Mouse (Mus musculus): Measurements from ENCODE around the gene Nabp1. TPM values are rescaled to one million over a fixed set of nuclear protein-coding genes. Genes with fewer than 3 reads are reported as not detected.

Gene Nabp1
- polyA plus RNA-seq, 1 experiment from 2014 or later = 12.8 TPM

DNA sequence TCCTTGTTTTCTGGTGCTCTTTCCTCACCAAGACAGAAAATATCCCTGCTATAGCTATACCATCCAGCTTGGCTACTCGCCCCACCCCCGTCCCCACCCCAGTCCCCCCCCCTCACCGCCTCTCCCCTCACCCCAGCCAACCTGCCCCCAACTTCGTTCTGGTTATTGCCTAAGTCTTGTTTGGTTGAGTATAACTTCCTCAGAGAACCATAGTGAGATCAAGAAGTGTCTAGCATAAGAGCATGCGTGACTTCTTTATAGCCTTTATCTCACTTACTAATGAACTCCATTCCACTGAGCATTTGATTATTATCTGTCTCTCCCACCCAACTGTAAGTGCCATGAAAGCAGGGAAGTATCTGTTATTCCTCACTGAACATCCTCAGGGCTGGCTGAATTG, 24.1 kb upstream of the Nabp1 start:
- DNase-seq (ENCODE audit: low spot score) (no peak), ATAC-seq (ENCODE audit: low FRiP score, low TSS enrichment) (no peak)
- Histone ChIP-seq H3K9ac (ENCODE audit: low read length) (no peak overlapping the region), H3K4me3 (ENCODE audit: low read depth, low read length) (no peak overlapping the region), H3K4me1 (replicated peaks; ENCODE audit: control insufficient read depth, insufficient read depth) (no peaks in the 10 kb centered on the region), H3K9me3 (ENCODE audit: control insufficient read depth, low read length) (no peaks in the 10 kb centered on the region), H3K4me2 (replicated peaks; ENCODE audit: low read depth) (no peak overlapping the region), H3K36me3 (ENCODE audit: control insufficient read depth, insufficient read depth, low read length) (no peaks in the 10 kb centered on the region), H3K27ac (replicated peaks) (no peak overlapping the region), H3K27me3 (ENCODE audit: control insufficient read depth, insufficient read depth, low read length) (no peaks in the 10 kb centered on the region)
- WGBS = 88% methylated on average over 5 of the region's 5 CpGs
- TF ChIP-seq EP300 (optimal IDR thresholded peaks at IDR 0.05) = no peak
- TF ChIP-seq CTCF (IDR thresholded peaks at IDR 0.05; ENCODE audit: low read depth) = no peak

DNA sequence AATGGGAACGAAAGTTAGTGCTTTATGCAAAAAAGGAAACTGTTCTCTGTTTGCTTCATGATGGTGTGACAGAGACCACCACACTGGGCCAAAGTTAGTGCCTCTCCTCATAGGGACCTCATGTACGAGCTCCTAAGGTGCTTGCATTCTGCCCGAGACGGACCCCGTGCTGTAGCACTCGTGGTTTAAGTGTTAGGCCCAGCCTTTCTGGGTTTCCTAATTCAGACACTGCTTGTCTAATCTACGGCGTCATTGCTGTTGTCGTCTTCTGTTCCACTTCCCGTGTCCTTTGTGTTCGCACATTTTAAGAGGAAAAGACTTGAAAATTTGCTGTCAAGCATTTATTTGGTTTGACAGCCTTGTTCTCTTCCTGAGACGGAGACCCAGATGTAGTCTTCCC, 23.0 kb upstream of the Nabp1 start:
- no peak for ATAC-seq (ENCODE audit: low FRiP score, low TSS enrichment)
- 84% methylated on average over 12 of the region's 12 CpGs for WGBS
- Histone ChIP-seq H3K9me3 (ENCODE audit: control insufficient read depth, low read length) (no peaks in the 10 kb centered on the region), H3K4me1 (replicated peaks; ENCODE audit: control insufficient read depth, insufficient read depth) (no peaks in the 10 kb centered on the region), H3K4me2 (replicated peaks; ENCODE audit: low read depth) (no peak overlapping the region), H3K4me3 (ENCODE audit: low read depth, low read length) (no peak overlapping the region), H3K27me3 (ENCODE audit: control insufficient read depth, insufficient read depth, low read length) (no peaks in the 10 kb centered on the region), H3K36me3 (ENCODE audit: control insufficient read depth, insufficient read depth, low read length) (no peaks in the 10 kb centered on the region), H3K9ac (ENCODE audit: low read length) (no peak overlapping the region), H3K27ac (replicated peaks) (no peak overlapping the region)
- no peak for DNase-seq (ENCODE audit: low spot score)
- TF ChIP-seq EP300 (optimal IDR thresholded peaks at IDR 0.05) (no peak), CTCF (IDR thresholded peaks at IDR 0.05; ENCODE audit: low read depth) (no peak)

DNA sequence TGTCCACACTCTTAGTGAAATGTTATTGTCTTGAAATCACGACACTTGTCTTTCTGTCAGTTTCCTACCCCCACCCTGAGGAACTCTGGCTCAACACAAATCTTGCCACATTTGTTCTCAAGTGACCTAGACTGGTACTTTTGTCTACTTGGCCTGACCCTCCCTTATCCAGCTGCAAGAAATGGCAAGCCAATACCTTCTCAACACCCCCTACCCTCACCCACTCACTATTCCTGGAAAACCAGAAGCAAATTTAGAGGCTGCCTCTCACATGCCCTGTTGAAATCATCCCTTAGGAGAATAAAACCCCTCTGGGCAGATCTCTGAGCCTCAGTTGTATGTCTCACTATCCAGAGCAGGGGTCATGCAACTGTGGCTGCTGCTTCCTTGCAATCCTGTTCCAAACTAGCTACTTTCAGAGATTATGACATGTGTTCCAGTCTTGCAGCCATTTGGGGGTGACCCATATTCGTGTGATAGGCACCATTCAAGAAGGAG, 20.4 kb upstream of the Nabp1 start:
- Histone ChIP-seq H3K4me3 (ENCODE audit: low read depth, low read length) (no peak overlapping the region), H3K4me1 (replicated peaks; ENCODE audit: control insufficient read depth, insufficient read depth) (no peaks in the 10 kb centered on the region), H3K4me2 (replicated peaks; ENCODE audit: low read depth) (no peak overlapping the region), H3K36me3 (ENCODE audit: control insufficient read depth, insufficient read depth, low read length) (no peaks in the 10 kb centered on the region), H3K27me3 (ENCODE audit: control insufficient read depth, insufficient read depth, low read length) (no peaks in the 10 kb centered on the region), H3K9ac (ENCODE audit: low read length) (no peak overlapping the region), H3K9me3 (ENCODE audit: control insufficient read depth, low read length) (no peaks in the 10 kb centered on the region), H3K27ac (replicated peaks) (no peak overlapping the region)
- DNase-seq (ENCODE audit: low spot score) = no peak
- ATAC-seq (ENCODE audit: low FRiP score, low TSS enrichment) = no peak
- TF ChIP-seq CTCF (IDR thresholded peaks at IDR 0.05; ENCODE audit: low read depth) (no peak), EP300 (optimal IDR thresholded peaks at IDR 0.05) (no peak)
- WGBS = 73% methylated on average over 2 of the region's 2 CpGs

DNA sequence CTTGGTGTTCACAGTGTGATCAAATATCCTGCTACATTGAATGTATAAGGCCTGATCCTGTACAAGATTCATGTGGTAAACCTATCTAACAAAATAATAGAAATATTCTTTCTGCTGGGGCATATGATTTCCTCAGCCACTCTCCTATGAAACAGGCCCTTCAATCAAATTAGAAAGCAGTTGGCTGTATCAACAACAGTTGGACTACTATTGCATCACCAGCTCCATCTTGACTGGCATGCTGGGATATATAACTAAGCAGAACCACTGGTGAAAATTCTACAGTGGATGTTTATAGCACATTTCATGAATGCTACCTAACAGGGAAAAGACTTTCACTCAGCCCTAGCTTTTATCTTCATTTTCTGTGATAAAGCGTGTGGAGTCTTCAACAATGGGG, 17.9 kb upstream of the Nabp1 start:
- Histone ChIP-seq H3K9me3 (ENCODE audit: control insufficient read depth, low read length) (no peaks in the 10 kb centered on the region), H3K27me3 (ENCODE audit: control insufficient read depth, insufficient read depth, low read length) (no peaks in the 10 kb centered on the region), H3K4me3 (ENCODE audit: low read depth, low read length) (no peak overlapping the region), H3K4me1 (replicated peaks; ENCODE audit: control insufficient read depth, insufficient read depth) (no peaks in the 10 kb centered on the region), H3K36me3 (ENCODE audit: control insufficient read depth, insufficient read depth, low read length) (no peaks in the 10 kb centered on the region), H3K27ac (replicated peaks) (no peak overlapping the region), H3K4me2 (replicated peaks; ENCODE audit: low read depth) (no peak overlapping the region), H3K9ac (ENCODE audit: low read length) (no peak overlapping the region)
- TF ChIP-seq EP300 (optimal IDR thresholded peaks at IDR 0.05) (no peak), CTCF (IDR thresholded peaks at IDR 0.05; ENCODE audit: low read depth) (no peak)
- ATAC-seq (ENCODE audit: low FRiP score, low TSS enrichment) = no peak
- no peak for DNase-seq (ENCODE audit: low spot score)
- WGBS = 93% methylated on average over 1 of the region's 1 CpGs

DNA sequence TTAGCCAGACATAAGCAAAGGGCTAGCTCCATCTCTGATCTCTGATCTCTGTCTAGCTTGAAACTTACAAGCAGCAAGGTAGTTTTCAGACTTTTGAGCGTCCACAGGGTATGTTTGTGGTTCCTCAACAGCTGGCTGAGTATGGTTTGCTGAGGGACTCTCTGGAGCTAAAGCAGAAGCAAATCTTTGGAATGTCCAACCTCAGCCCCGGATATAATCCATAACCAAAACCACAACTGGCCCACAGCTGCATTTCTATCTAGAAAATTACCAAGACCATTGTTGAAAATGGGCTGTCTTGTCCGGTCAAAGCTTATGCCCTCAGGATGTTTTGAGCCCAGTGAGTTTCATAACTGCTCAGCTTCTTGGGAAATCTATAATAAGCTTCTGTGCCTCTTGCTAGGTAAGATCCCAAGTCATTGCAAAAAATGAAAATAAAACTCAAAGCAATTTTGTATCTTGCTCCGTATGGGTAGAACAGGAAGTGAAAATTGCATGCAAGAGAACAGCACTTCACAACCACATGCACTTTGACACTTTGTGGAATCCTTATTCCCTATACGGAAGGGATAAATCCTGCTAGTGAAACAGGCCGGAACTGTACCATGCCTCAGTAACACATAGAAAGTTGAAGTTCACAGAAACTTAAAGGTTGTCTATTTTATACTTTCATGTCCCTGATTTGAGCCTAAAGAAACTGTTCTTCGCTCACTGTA, 15.5 kb upstream of the Nabp1 start:
- Histone ChIP-seq H3K4me2 (replicated peaks; ENCODE audit: low read depth) (no peak overlapping the region), H3K36me3 (ENCODE audit: control insufficient read depth, insufficient read depth, low read length) (no peaks in the 10 kb centered on the region), H3K4me3 (ENCODE audit: low read depth, low read length) (no peak overlapping the region), H3K9me3 (ENCODE audit: control insufficient read depth, low read length) (no peaks in the 10 kb centered on the region), H3K4me1 (replicated peaks; ENCODE audit: control insufficient read depth, insufficient read depth) (no peaks in the 10 kb centered on the region), H3K27ac (replicated peaks) (no peak overlapping the region), H3K9ac (ENCODE audit: low read length) (no peak overlapping the region), H3K27me3 (ENCODE audit: control insufficient read depth, insufficient read depth, low read length) (no peaks in the 10 kb centered on the region)
- ATAC-seq (ENCODE audit: low FRiP score, low TSS enrichment) (no peak), DNase-seq (ENCODE audit: low spot score) (no peak)
- WGBS = 80% methylated on average over 7 of the region's 7 CpGs
- TF ChIP-seq CTCF (IDR thresholded peaks at IDR 0.05; ENCODE audit: low read depth) (no peak), EP300 (optimal IDR thresholded peaks at IDR 0.05) (no peak)

DNA sequence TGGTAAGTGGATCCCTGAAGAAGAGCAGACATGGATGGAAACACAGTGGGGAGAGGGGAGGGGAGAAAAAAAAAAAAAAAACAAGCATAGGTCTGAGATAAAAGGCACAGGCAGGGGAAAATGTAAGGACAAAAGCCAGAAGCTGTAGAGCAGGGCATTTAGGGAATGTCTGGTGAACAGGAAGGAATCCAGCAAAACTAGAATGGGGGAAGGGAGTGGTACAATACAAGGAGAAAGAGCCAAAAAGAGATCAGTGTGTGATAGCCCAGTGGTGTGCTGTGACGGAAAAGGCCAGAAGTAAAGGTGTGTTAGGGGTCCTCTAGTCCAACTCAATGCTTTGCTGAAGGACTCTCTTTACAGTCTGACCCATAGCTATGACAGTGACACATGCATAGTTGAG, 8.1 kb upstream of the Nabp1 start:
- no peak overlapping the region for H3K4me2 ChIP-seq (replicated peaks; ENCODE audit: low read depth)
- no peaks in the 10 kb centered on the region for H3K36me3 ChIP-seq (ENCODE audit: control insufficient read depth, insufficient read depth, low read length)
- ATAC-seq (ENCODE audit: low FRiP score, low TSS enrichment) (no peak), DNase-seq (ENCODE audit: low spot score) (no peak)
- no peak overlapping the region for H3K9ac ChIP-seq (ENCODE audit: low read length)
- WGBS = 76% methylated on average over 1 of the region's 1 CpGs
- no peaks in the 10 kb centered on the region for H3K4me1 ChIP-seq (replicated peaks; ENCODE audit: control insufficient read depth, insufficient read depth)
- no peaks in the 10 kb centered on the region for H3K27me3 ChIP-seq (ENCODE audit: control insufficient read depth, insufficient read depth, low read length)
- no peak overlapping the region for H3K4me3 ChIP-seq (ENCODE audit: low read depth, low read length)
- H3K9me3 ChIP-seq (ENCODE audit: control insufficient read depth, low read length) = no peaks in the 10 kb centered on the region
- no peak overlapping the region for H3K27ac ChIP-seq (replicated peaks)
- TF ChIP-seq EP300 (optimal IDR thresholded peaks at IDR 0.05) (no peak), CTCF (IDR thresholded peaks at IDR 0.05; ENCODE audit: low read depth) (no peak)

Measured in stomach, postnatal 0 days (tissue).